12 mouse cellular contexts compared by ENCODE assay signal in genomic region chr12:78133341-78133740, GRCm38 (mm10).
A peak's percentile ranks its signal among the peaks of the same experiment; 100 is the strongest.
DNase-seq lines count a peak whose midpoint lies in the region; ATAC-seq lines count a peak whose summit lies in the region.
"Had no signal": no experiment of that assay in that cellular context is flagged by ENCODE, and none has a peak within 500 bp of the region (broad histone marks: within the 10 kb centered on the region; RNA-seq: fewer than 3 reads in every experiment).

No protein-coding gene starts in this region.

- WGBS in hindbrain, embryonic 16.5 days, result 63% methylated on average over 9 of the region's 9 CpGs
- WGBS in hindbrain, embryonic 10.5 days, result 80% methylated on average over 9 of the region's 9 CpGs
- 37% methylated on average over 9 of the region's 9 CpGs for WGBS in heart, embryonic 16.5 days

- H3K9me3 ChIP-seq in hindbrain, embryonic 16.5 days (ENCODE audit: control insufficient read depth, low read length), result no peaks in the 10 kb centered on the region
- no peaks in the 10 kb centered on the region for H3K9me3 ChIP-seq in hindbrain, embryonic 10.5 days
- H3K9me3 ChIP-seq in heart, embryonic 16.5 days (replicated peaks; ENCODE audit: control insufficient read depth, low read length), result no peaks in the 10 kb centered on the region
- H3K9me3 ChIP-seq: liver, embryonic 12.5 days had no signal

- DNase-seq in hindbrain, embryonic 10.5 days (ENCODE audit: low spot score), result no peak
- DNase-seq in brain, adult 2 months (ENCODE audit: low read depth, low spot score), result peak; percentile 73
- peak; percentile 11 for DNase-seq in cerebellum, adult 8-10 months
- no peak for DNase-seq in urinary bladder, adult 18-20 months (ENCODE audit: low spot score in 2 of 2)
- no peak for DNase-seq in lung, adult 18-20 months
- DNase-seq in thymus, adult 18-20 months, result no peak
- DNase-seq: gastrocnemius, postnatal 14 days; kidney, adult 11 months; lung, postnatal 4 days had no signal

- H3K27ac ChIP-seq in hindbrain, embryonic 16.5 days (ENCODE audit: low read depth, low read length), result no peak overlapping the region
- no peak overlapping the region for H3K27ac ChIP-seq in hindbrain, embryonic 10.5 days
- no peak overlapping the region for H3K27ac ChIP-seq in heart, embryonic 16.5 days (ENCODE audit: low read length)
- H3K27ac ChIP-seq: liver, embryonic 12.5 days had no signal

- H3K4me1 ChIP-seq in hindbrain, embryonic 16.5 days (ENCODE audit: control insufficient read depth, insufficient read depth, low read depth, low read length), result 0 out of 2 replicates have a peak, but pooled peaks cover 3% of the 10 kb centered on the region
- H3K4me1 ChIP-seq in hindbrain, embryonic 10.5 days (replicated peaks), result peaks cover 10% of the 10 kb centered on the region; the same call in 1 of the 2 replicates
- H3K4me1 ChIP-seq in heart, embryonic 16.5 days (ENCODE audit: control insufficient read depth, insufficient read depth, low read length), result peaks cover 34% of the 10 kb centered on the region
- H3K4me1 ChIP-seq: liver, embryonic 12.5 days had no signal

- H3K27me3 ChIP-seq in hindbrain, embryonic 16.5 days (replicated peaks; ENCODE audit: control insufficient read depth, insufficient read depth, low read length), result no peaks in the 10 kb centered on the region
- H3K27me3 ChIP-seq in hindbrain, embryonic 10.5 days (ENCODE audit: insufficient read depth, poor library complexity, severe bottlenecking), result no peaks in the 10 kb centered on the region
- H3K27me3 ChIP-seq in heart, embryonic 16.5 days (ENCODE audit: control insufficient read depth, insufficient read depth, low read length), result no peaks in the 10 kb centered on the region
- H3K27me3 ChIP-seq: liver, embryonic 12.5 days had no signal

- 0 out of 2 replicates have a peak, but pooled peaks have one; percentile 40 for ATAC-seq in hindbrain, embryonic 16.5 days
- ATAC-seq in heart, embryonic 16.5 days (replicated peaks; ENCODE audit: extremely low read depth, insufficient read depth, low FRiP score), result 0 out of 2 replicates have a peak, but pooled peaks have one; percentile 43
- ATAC-seq: liver, embryonic 12.5 days had no signal

- H3K9ac ChIP-seq in hindbrain, embryonic 16.5 days (ENCODE audit: low read depth, low read length), result no peak overlapping the region
- no peak overlapping the region for H3K9ac ChIP-seq in heart, embryonic 16.5 days (ENCODE audit: low read length)
- H3K9ac ChIP-seq: liver, embryonic 12.5 days had no signal

- no peak overlapping the region for H3K4me2 ChIP-seq in hindbrain, embryonic 16.5 days (ENCODE audit: low read length)
- peak overlapping the region; percentile 41 for H3K4me2 ChIP-seq in heart, embryonic 16.5 days (ENCODE audit: low read depth, low read length)
- H3K4me2 ChIP-seq: liver, embryonic 12.5 days had no signal

- H3K4me3 ChIP-seq in hindbrain, embryonic 16.5 days (ENCODE audit: low read length), result no peak overlapping the region
- no peak overlapping the region for H3K4me3 ChIP-seq in hindbrain, embryonic 10.5 days
- H3K4me3 ChIP-seq in heart, embryonic 16.5 days (ENCODE audit: low read length), result 0 out of 2 replicates have a peak overlapping the region, but pooled peaks have one; percentile 10
- H3K4me3 ChIP-seq: liver, embryonic 12.5 days had no signal

- no peaks in the 10 kb centered on the region for H3K36me3 ChIP-seq in hindbrain, embryonic 16.5 days (ENCODE audit: control insufficient read depth, insufficient read depth, low read length)
- H3K36me3 ChIP-seq in hindbrain, embryonic 10.5 days, result no peaks in the 10 kb centered on the region
- H3K36me3 ChIP-seq in heart, embryonic 16.5 days (ENCODE audit: control insufficient read depth, insufficient read depth), result no peaks in the 10 kb centered on the region
- H3K36me3 ChIP-seq: liver, embryonic 12.5 days had no signal

Comparison
In these comparisons a context has a peak if more than half of its experiments do, and no peak if none do; other contexts are left out.
1. DNase-seq: peak in brain, adult 2 months (single experiment) and cerebellum, adult 8-10 months (single experiment); none in hindbrain, embryonic 10.5 days (single experiment), urinary bladder, adult 18-20 months (0 of 2), lung, adult 18-20 months (0 of 2) and thymus, adult 18-20 months (0 of 2).